Mouse (Mus musculus) midbrain, embryonic 13.5 days (tissue): ENCODE data around the gene Prrx1. TPM values are rescaled to one million over a fixed set of nuclear protein-coding genes. Genes with fewer than 3 reads are reported as not detected.
A peak's percentile ranks its signal among the peaks of the same experiment; 100 is the strongest.

Source experiments
- ATAC-seq: fragments of 200-750 bp; cut with Nextera tagmentation; 2 replicates; pipeline ENCODE4 v1.8.0; 2017; ENCODE audit warnings: mild to moderate bottlenecking, moderate TSS enrichment, moderate library complexity
- H3K27ac ChIP-seq: fragments of 300-500 bp; sonication (generic); 2 replicates; pipeline ENCODE4 v1.5.1; 2015; ENCODE audit warnings: inconsistent platforms, mild to moderate bottlenecking, moderate library complexity
- H3K27me3 ChIP-seq: fragments of 300-500 bp; sonication (generic); 2 replicates; pipeline ENCODE4 v1.6.1; 2015; ENCODE audit warnings: mild to moderate bottlenecking, inconsistent platforms
- H3K36me3 ChIP-seq: fragments of 300-500 bp; sonication (generic); 2 replicates; pipeline ENCODE4 v1.6.1; 2015; ENCODE audit warnings: mild to moderate bottlenecking, inconsistent platforms
- H3K4me1 ChIP-seq: fragments of 300-500 bp; sonication (generic); replicated peaks from 2 replicates; pipeline ENCODE4 v1.6.1; 2015; ENCODE audit warnings: inconsistent platforms
- H3K4me2 ChIP-seq: fragments of 300-500 bp; sonication (generic); replicated peaks from 2 replicates; pipeline ENCODE4 v1.6.1; 2015; ENCODE audit warnings: moderate library complexity, mild to moderate bottlenecking, inconsistent platforms
- H3K4me3 ChIP-seq: fragments of 300-500 bp; sonication (generic); replicated peaks from 2 replicates; pipeline ENCODE4 v1.5.1; 2015; ENCODE audit warnings: mild to moderate bottlenecking, inconsistent platforms
- H3K9ac ChIP-seq: fragments of 300-500 bp; sonication (generic); replicated peaks from 2 replicates; pipeline ENCODE4 v1.6.1; 2015; ENCODE audit warnings: mild to moderate bottlenecking, inconsistent platforms
- H3K9me3 ChIP-seq: fragments of 300-500 bp; sonication (generic); 2 replicates; pipeline ENCODE4 v1.6.1; 2016; ENCODE audit warnings: mild to moderate bottlenecking, inconsistent platforms
- WGBS: fragments of 180-500 bp; shearing (Covaris S2); methylation state at CpG from one replicate; pipeline ENCODE4 v1.1.7; 2015; 5-methylcytosine and 5-hydroxymethylcytosine counted together
- polyA plus RNA-seq: library from polyadenylated mRNA; unstranded; fragments of >200 nt; fragmentation: Nextera tagmentation; extraction: Ambion mirVana; gene quantifications from 2 replicates; pipeline ENCODE4 v1.2.1, GENCODE M21; 2015

The Prrx1 gene
- polyA plus RNA-seq = 3.6 and 3.7 TPM in 2 replicates

DNA sequence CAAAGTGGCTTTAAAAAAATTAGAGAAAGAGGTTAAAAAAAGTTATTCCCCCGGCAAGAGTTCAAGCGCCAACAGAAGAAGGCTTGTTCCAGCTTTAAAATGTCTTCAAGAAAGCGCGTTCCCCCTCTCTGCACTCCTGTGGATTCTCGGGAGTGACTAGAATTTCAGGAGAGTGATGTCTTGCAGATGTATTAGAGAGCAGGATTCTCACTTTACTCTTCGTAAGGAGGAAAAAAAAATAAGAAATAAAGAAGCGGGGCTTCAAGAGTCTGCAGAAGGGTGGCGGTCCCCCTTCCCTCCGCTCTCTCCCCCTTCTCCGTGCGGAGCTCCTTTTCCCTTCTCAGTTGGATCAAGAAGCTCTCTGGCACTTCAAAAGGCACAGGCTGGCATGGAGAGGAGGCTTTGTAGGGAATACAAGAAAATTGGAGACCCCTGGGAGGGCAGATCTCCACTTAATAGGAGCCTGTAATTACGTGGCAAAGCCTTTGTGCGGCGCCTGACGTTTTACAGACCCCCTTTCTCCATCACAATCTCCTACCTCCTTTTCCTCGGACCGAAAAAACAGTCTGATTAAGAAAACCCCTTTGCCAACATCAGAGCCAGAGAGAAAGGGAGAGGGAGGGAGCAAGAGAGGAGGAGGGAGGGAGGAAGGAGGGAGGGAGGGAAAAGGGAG, at the start of gene Prrx1:
Gene Prrx1, minus strand, starts transcription at position 610 of the 673 bp plus-strand sequence.
- ATAC-seq = peak; percentile 55
- under 1% methylated on average over 17 of the region's 17 CpGs for WGBS
- peak within 1 kb of the TSS; percentile 12; the same call in 1 of the 2 replicates for H3K9ac ChIP-seq
- no peaks in the 10 kb centered on the region for H3K36me3 ChIP-seq
- H3K27me3 ChIP-seq = peaks cover 92% of the 10 kb centered on the region
- peak within 1 kb of the TSS; percentile 48 for H3K4me3 ChIP-seq
- peak within 1 kb of the TSS; percentile 82 for H3K4me2 ChIP-seq
- H3K4me1 ChIP-seq = peaks cover 44% of the 10 kb centered on the region
- H3K9me3 ChIP-seq = no peaks in the 10 kb centered on the region
- no peak within 1 kb of the TSS for H3K27ac ChIP-seq

DNA sequence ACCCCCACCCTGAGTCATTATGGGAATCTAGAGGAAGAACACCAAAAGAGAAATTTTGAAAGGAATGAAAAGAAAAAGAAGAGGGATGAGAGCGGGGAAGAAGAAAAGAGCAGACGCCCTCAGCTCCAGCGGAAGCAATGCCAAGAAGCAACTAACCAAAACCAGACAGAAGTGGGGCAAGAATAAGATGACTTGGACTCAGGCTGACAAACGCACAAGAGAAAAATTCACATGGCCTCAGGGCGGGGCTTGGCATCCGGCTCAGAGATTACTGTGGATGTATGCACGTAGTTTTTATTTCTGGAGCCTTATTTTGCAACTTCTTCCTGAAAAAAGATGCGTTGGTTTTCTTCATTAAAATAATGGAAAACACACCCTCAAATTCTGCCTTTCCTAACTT, 48.7 kb upstream of the Prrx1 start:
- Histone ChIP-seq H3K4me3 (no peak overlapping the region), H3K4me1 (no peaks in the 10 kb centered on the region), H3K27ac (no peak overlapping the region), H3K27me3 (no peaks in the 10 kb centered on the region), H3K36me3 (no peaks in the 10 kb centered on the region), H3K4me2 (no peak overlapping the region), H3K9me3 (no peaks in the 10 kb centered on the region), H3K9ac (no peak overlapping the region)
- WGBS = 82% methylated on average over 8 of the region's 8 CpGs
- ATAC-seq = no peak

DNA sequence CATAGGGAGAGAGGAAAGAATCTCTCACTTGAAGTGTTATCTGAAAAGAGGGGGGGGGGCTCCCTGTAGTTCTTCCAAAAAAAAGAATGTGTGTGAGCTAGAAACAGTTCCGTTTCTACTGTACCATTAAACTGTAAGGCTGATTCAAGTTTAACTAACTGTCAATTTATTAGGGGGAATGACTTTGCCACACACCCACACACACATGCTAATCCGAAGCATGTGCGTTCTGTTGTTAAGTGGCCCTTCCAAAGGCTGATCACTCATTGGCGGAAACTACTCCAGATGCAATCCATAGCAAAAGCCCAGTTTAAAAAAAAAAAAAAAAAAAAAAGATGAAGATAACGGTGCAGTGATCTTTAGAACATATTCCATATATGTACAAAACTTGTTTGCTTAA, 47.9 kb upstream of the Prrx1 start:
- Histone ChIP-seq H3K36me3 (no peaks in the 10 kb centered on the region), H3K4me1 (no peaks in the 10 kb centered on the region), H3K9ac (no peak overlapping the region), H3K9me3 (no peaks in the 10 kb centered on the region), H3K4me3 (no peak overlapping the region), H3K4me2 (no peak overlapping the region), H3K27ac (no peak overlapping the region), H3K27me3 (no peaks in the 10 kb centered on the region)
- ATAC-seq = no peak
- WGBS = 91% methylated on average over 5 of the region's 5 CpGs

DNA sequence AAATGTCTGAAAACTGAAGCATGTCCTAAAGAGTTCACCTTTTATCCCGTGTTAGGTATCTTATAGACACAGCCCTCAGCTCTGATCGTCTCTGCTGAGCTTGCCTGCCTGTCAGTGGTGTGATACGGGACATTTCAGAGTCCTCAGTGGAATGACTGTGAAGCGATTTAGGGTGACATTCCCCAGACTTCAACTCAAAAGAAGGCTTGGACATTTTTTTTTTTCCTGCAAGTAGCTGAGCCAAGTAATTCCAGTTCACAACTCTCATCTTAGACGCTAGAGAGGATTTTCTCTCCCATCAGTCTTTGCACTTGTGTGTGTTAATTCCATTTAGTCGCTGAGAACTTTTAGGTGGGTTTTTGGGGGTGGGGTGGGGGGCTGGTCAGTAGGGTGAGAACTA, 47.3 kb upstream of the Prrx1 start:
- Histone ChIP-seq H3K4me2 (no peak overlapping the region), H3K4me3 (no peak overlapping the region), H3K9ac (no peak overlapping the region), H3K4me1 (no peaks in the 10 kb centered on the region), H3K27ac (no peak overlapping the region), H3K9me3 (no peaks in the 10 kb centered on the region), H3K27me3 (no peaks in the 10 kb centered on the region), H3K36me3 (no peaks in the 10 kb centered on the region)
- WGBS = 69% methylated on average over 6 of the region's 6 CpGs
- ATAC-seq = no peak

DNA sequence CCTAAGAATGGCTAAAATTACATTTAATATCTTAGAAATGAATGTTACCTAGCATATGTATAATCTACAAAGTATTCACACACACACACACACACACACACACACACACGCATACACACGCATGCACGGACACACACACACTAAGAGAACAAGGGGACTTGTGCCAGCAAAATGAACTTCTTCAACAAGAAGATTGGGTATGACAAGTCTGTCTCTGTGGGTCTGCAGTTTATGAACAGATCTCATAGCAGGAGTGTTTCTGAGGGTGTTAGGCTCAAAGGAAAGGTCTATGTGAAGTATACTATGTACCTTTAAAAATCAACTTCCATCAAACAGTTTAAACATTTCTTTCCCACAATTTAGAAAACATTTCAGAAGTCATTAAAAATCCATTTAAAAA, 46.0 kb upstream of the Prrx1 start:
- Histone ChIP-seq H3K27ac (no peak overlapping the region), H3K4me3 (no peak overlapping the region), H3K4me2 (no peak overlapping the region), H3K27me3 (no peaks in the 10 kb centered on the region), H3K9ac (no peak overlapping the region), H3K9me3 (no peaks in the 10 kb centered on the region), H3K36me3 (no peaks in the 10 kb centered on the region), H3K4me1 (no peaks in the 10 kb centered on the region)
- 93% methylated on average over 3 of the region's 3 CpGs for WGBS
- no peak for ATAC-seq

DNA sequence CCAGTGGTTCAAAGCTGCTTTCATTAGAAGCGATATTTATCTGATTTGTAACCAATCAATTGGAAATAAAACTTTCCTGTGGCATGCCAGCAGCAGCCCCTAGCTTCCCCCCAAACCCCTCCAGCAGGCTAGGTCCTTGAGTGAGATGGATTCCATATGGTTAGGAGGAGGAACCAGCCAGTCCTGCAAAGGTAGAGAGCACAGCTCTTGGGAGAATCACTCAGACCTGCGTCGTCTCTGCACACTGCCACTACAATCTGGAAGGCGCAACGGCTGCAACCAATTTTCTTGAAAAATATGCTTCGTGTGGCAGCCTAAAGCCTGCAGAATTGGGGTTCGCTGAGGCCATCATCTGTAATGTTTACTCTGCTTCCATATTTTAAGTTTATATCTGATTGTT, 44.7 kb upstream of the Prrx1 start:
- Histone ChIP-seq H3K4me1 (no peaks in the 10 kb centered on the region), H3K4me3 (no peak overlapping the region), H3K27me3 (no peaks in the 10 kb centered on the region), H3K36me3 (no peaks in the 10 kb centered on the region), H3K4me2 (no peak overlapping the region), H3K27ac (no peak overlapping the region), H3K9ac (no peak overlapping the region), H3K9me3 (no peaks in the 10 kb centered on the region)
- 77% methylated on average over 7 of the region's 7 CpGs for WGBS
- no peak for ATAC-seq

DNA sequence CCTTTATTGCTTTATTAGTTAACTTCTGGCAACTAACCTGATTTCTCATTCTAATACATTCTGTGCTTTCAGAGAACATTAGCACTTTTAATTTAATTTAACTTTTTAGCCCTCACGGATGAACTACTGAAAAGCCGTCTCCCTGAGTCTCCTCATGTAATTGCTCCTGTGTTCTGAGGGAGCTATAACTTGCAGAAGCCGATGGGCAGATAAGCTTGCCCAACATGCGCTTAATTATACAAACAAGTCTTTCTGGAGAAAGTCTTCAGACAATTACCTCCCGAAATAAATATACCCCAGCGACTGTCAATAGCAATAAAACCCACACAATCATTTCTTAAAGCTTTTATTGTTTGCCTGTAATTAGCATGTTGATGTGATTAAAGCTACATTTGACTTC, 44.2 kb upstream of the Prrx1 start:
- H3K4me2 ChIP-seq = no peak overlapping the region
- 74% methylated on average over 6 of the region's 6 CpGs for WGBS
- ATAC-seq = no peak

DNA sequence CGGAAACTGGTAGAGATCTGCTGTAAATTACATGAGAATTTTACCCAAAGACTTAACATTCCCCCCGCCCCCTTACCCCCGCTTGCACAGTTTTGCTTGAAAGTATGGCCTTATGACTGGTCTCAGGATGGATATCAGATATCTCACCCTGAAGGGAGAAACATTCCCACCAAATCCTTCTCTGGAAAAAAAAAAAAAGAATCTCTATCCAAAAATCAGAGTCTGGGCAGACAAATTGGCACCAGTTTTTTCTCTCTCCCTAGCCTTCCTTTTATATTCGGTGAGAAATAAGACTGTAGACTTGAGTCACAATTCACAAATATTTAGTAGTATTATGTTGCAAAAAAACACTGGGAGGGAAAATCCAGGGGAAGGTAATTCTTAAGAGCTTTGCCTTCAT, 42.7 kb upstream of the Prrx1 start:
- no peaks in the 10 kb centered on the region for H3K9me3 ChIP-seq
- H3K4me2 ChIP-seq = no peak overlapping the region
- no peaks in the 10 kb centered on the region for H3K36me3 ChIP-seq
- H3K9ac ChIP-seq = no peak overlapping the region
- WGBS = 87% methylated on average over 4 of the region's 4 CpGs
- no peak for ATAC-seq
- no peaks in the 10 kb centered on the region for H3K4me1 ChIP-seq
- no peaks in the 10 kb centered on the region for H3K27me3 ChIP-seq
- H3K4me3 ChIP-seq = no peak overlapping the region
- H3K27ac ChIP-seq = no peak overlapping the region

More for the DNA sequence above, 44.2 kb upstream of the Prrx1 start:
- Histone ChIP-seq H3K9me3 (no peaks in the 10 kb centered on the region), H3K27me3 (no peaks in the 10 kb centered on the region), H3K27ac (no peak overlapping the region), H3K9ac (no peak overlapping the region), H3K4me1 (no peaks in the 10 kb centered on the region), H3K36me3 (no peaks in the 10 kb centered on the region), H3K4me3 (no peak overlapping the region)

DNA sequence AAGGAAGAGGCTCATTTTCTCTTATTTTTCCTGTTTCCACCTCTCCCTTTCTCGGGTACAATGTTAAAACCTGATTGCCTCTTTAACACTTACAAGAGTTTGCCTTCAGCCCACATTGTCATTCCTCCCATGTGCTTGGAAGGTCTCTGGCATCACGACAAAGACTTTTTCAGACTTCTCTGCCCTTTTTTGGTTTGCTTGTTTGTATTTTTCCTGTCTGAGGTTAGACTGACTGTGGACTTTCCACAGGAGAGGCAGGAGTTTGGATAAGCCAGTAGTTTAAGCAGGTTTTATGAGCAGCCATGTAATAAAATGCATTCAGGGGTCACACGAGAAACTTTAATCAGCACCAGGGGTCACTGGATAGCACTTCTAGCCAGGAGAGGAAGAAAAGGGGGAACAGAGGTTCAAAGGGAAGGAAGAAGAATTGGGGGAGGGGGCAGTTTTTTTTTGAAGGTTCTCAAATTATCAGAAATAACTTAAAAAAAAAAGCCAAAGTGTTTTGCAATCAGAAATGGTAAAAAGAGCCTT, 42.2 kb upstream of the Prrx1 start:
- Histone ChIP-seq H3K27me3 (no peaks in the 10 kb centered on the region), H3K9ac (no peak overlapping the region), H3K4me1 (no peaks in the 10 kb centered on the region), H3K4me2 (no peak overlapping the region), H3K9me3 (no peaks in the 10 kb centered on the region), H3K4me3 (no peak overlapping the region), H3K36me3 (no peaks in the 10 kb centered on the region), H3K27ac (no peak overlapping the region)
- WGBS = 43% methylated on average over 3 of the region's 3 CpGs
- no peak for ATAC-seq

DNA sequence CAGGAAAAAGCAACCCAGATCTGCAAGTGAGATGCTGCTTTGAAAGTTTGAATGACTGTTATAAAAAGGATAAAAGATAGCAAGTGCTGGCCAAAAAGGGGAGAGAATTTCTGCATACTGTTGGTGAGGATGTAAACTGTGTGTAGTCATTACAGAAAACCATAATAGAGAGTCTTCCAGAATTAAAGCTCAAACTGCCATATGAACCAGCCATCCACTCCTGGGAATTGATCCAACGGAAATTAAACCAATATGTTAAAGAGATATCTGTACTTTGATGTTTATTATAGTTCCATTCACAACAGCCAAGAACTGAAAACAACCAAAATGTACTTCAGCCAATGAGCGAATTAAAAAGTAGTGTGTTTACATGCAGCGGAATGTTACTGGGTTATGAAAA, 37.5 kb upstream of the Prrx1 start:
- Histone ChIP-seq H3K4me1 (no peaks in the 10 kb centered on the region), H3K4me3 (no peak overlapping the region), H3K36me3 (no peaks in the 10 kb centered on the region), H3K27ac (no peak overlapping the region), H3K9ac (no peak overlapping the region), H3K4me2 (no peak overlapping the region), H3K9me3 (no peaks in the 10 kb centered on the region), H3K27me3 (no peaks in the 10 kb centered on the region)
- no peak for ATAC-seq
- WGBS = 93% methylated on average over 3 of the region's 3 CpGs

DNA sequence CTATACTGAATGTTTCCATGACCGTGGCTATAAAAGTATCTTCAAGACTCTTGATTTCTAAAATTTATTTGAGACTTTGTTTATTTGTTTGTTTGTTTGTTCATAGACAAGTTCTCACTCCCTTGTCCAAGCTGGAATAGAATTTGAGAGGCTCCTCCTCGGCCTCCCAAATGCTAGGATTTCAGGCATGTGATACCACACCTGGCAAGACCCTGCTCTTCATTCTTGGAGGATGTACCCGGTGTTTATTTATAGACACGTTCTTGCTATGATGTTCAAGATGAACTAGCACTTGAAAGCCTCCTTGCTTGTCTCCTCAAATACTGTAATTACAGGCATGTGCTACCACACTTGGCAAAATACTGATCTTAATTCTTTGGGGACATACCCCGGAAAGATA, 32.0 kb upstream of the Prrx1 start:
- Histone ChIP-seq H3K36me3 (no peaks in the 10 kb centered on the region), H3K4me3 (no peak overlapping the region), H3K9ac (no peak overlapping the region), H3K27me3 (no peaks in the 10 kb centered on the region), H3K9me3 (no peaks in the 10 kb centered on the region), H3K4me2 (no peak overlapping the region), H3K27ac (no peak overlapping the region), H3K4me1 (no peaks in the 10 kb centered on the region)
- 82% methylated on average over 5 of the region's 5 CpGs for WGBS
- ATAC-seq = no peak

DNA sequence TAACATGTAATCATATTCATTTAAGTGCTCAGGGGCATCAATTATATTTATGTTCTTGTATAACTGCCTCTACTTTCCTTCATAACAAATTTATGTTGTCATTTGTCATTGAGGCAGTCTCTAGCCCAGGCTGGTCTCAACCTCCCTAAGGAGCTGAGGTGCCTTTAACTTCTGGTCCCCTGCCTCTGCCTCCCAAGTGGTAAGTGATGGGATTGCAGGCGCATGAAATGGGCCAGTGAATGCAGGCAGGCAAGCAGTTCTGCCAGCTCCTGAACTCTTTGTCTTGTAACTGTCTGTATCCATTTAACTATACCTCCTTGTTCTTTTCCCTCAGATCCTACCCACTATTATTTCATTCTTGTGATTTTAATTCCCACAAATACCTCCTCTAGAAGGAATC, 31.4 kb upstream of the Prrx1 start:
- ATAC-seq = no peak
- H3K4me1 ChIP-seq = no peaks in the 10 kb centered on the region
- H3K4me2 ChIP-seq = no peak overlapping the region
- WGBS = 0% methylated on average over 1 of the region's 1 CpGs
- H3K36me3 ChIP-seq = no peaks in the 10 kb centered on the region
- no peak overlapping the region for H3K27ac ChIP-seq
- no peaks in the 10 kb centered on the region for H3K9me3 ChIP-seq
- no peak overlapping the region for H3K4me3 ChIP-seq
- H3K27me3 ChIP-seq = no peaks in the 10 kb centered on the region
- no peak overlapping the region for H3K9ac ChIP-seq

DNA sequence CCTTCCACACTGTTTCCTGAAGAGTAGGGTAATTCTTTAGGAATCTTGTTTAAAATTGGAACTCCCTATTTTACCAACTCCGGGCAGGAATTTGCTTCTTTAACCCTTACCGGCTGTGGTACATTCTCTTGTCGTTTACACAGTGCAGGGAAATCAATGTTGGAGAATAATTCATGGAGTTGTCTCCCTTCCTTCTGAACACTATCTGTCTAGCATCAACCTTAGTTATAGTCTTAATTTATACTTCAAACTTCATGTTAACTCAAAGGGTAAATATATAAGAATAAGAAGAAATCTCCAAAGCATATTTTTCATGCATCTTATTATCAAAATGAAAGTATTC, 25.7 kb upstream of the Prrx1 start:
- WGBS = 73% methylated on average over 3 of the region's 3 CpGs
- Histone ChIP-seq H3K9ac (no peak overlapping the region), H3K27ac (no peak overlapping the region), H3K9me3 (no peaks in the 10 kb centered on the region), H3K36me3 (no peaks in the 10 kb centered on the region), H3K4me3 (no peak overlapping the region), H3K4me2 (no peak overlapping the region), H3K4me1 (no peaks in the 10 kb centered on the region), H3K27me3 (no peaks in the 10 kb centered on the region)
- no peak for ATAC-seq
